Mouse (Mus musculus) adrenal gland, postnatal 4 days (tissue): Measurements from ENCODE around the gene Guca1a. TPM values are rescaled to one million over a fixed set of nuclear protein-coding genes. Genes with fewer than 3 reads are reported as not detected.
A peak's percentile ranks its signal among the peaks of the same experiment; 100 is the strongest.
"Not testable (repeated sequence)": the region's sequence is repeated elsewhere in the genome, so short reads cannot be mapped to it uniquely, and the experiment has no call there.

Experiments
- DNase-seq, 2 experiments: peaks; one replicate each; pipeline ENCODE4 v3.0.0; 2021 to 2022; ENCODE audit warnings: low spot score in 2 of 2, mixed read lengths in 2 of 2
- long read RNA-seq, 2 experiments: library from polyadenylated mRNA; stranded (forward); transcript quantifications; one replicate each; pipeline ENCODE4 v2.0.0; 2021
- total RNA-seq, 2 experiments: library from RNA; stranded (reverse); gene quantifications; 2 replicates each; pipeline ENCODE4 v1.2.3; 2021

The Guca1a gene
- total RNA-seq = 1 to 10 TPM; 1.4 to 1.8 TPM
- long read RNA-seq, experiment 1, partial matches to known transcripts = 4 of 5 reads
- long read RNA-seq, experiment 1, other reads (novel, unspliced or antisense) = 1 of 5 reads
- long read RNA-seq, experiment 2, partial matches to known transcripts = 2 of 2 reads
- long read RNA-seq, experiment 2, other reads (novel, unspliced or antisense) = 0 of 2 reads

DNA sequence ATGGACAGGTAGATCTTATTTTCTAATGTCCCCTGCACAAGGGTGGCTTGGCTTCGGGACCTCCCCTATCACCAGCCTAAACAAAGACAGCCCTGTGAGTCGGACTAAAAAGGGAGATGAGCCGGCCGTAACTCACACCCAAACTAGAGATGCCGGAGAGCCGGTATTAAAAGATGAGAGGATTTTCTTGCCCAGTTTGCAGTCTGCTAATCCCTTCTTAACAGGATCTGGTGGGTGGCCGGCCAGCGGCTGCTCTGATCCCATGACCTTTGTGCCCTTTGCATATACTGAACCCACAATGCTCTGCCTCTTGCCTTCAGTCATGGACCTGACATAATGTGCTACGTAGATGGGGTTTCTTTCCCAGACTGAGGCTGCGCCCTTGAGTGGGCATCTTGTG lies at the start of gene Guca1a:
Gene Guca1a, minus strand, starts transcription at position 134 of the 400 bp plus-strand sequence.
- DNase-seq = no peak

DNA sequence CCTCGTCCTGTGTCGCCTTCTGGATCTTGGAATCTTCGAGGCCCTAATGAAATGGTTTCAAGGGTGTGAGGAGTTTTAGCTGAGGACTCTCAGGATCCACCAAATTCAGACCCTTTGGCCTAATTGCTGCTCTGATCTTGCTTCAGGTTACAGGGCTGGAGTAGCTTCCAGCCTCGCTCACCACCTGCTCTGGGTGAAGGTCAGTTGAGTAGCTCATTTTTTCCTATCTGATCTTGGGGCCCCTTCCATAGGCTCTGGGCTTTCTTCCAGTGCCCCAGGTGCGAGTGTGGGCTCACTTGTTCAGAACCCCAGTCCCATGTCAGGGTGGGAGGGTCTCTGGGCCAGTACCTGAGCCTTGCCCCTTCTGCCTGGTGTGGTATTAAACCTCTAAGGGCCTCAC lies 49.0 kb upstream of the Guca1a start:
- no peak for DNase-seq

GRCm38 (mm10) chr17:47448523-47449372 lies 48.4 kb upstream of the Guca1a start:
- no peak for DNase-seq

DNA sequence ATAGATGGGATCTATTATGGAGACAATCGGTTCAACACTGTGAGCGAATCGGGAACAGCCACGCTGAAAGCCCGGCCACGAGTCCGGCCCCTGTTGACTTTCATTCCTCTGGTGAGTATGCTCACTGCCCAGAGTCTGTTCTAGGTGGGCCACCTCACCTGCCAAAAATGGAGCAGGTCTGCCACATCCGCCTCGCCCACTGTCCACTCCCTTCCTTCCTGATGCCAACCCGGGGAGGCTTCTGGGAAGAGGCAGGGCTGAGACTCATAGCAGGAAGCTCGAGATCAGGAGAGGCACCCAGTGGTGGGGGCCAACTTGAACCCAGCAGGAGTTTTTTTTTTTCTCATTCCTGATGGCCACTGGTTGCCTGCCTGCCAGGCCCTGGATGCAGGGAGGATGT lies 46.2 kb upstream of the Guca1a start:
- DNase-seq = no peak

- no peak for DNase-seq
These were observed 45.6 kb upstream of the Guca1a start for GRCm38 (mm10) chr17:47446025-47446424.

DNA sequence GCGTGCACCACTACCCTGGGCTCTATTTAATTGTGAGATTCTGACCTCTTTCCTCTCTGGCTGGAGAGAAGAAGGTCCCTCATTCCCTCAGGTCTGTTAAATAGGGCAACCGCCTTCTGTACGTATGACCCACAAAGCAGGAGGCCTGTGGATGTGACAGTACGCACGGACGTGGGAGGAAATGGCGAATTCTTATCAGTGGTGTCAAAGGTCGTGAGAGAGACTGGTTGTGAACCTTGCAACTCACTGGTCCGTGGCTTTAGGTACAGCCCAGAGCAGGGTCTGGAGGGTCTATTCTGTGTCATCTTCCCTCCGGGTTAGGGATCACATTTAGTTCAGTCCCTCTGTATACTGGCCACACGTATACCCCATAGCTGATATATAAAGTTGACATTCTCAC lies 45.1 kb upstream of the Guca1a start:
- DNase-seq = no peak

DNA sequence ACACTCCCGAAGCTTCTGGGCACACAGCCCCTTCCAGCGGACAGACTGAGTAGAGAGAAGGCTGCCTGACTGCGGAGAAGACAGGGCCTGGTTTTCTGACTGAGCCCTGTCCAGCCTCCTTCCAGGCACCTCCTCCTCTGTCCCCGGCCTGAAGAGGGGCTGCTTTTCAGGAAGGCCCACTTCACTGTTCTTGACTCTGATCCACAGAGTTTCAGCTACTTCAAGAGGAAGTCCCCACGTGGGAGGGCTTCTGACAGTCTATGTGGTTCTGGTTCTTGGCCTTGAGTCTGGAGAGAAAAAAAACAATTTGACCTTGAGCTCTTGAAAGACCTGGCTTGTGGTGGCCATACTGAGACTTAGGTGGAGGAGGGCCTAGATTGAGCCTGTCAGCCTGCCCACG lies 43.7 kb upstream of the Guca1a start:
- DNase-seq = no peak

- DNase-seq = no peak
These were observed 41.9 kb upstream of the Guca1a start for GRCm38 (mm10) chr17:47442271-47442670.

GRCm38 (mm10) chr17:47441296-47442051 lies 41.1 kb upstream of the Guca1a start:
- no peak for DNase-seq

DNA sequence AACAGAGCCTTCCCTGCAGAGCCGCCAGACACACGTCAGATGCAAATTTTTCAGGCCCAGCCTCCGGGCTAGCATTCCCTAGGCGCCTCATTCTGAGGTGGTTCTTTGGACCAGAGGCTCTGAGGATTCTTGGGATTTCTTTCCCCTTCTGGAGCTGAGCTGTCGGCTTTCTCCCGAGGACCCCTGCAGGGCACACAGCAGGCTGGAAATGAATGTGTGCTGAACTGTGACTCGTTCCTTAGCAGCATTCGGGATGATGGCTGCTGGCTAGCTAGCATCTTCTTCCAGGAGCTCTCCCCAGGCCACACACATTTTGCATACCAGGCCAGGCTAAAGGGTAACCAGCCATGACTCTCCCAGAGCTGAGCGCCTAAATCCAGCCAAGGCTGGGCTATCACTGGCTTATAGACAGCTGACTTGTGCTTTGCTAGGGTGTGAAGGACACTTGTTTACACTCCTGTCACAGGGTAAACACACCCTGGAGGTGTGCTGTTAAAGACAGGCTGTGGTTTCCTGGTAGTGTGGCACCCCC lies 40.0 kb upstream of the Guca1a start:
- DNase-seq = no peak

DNA sequence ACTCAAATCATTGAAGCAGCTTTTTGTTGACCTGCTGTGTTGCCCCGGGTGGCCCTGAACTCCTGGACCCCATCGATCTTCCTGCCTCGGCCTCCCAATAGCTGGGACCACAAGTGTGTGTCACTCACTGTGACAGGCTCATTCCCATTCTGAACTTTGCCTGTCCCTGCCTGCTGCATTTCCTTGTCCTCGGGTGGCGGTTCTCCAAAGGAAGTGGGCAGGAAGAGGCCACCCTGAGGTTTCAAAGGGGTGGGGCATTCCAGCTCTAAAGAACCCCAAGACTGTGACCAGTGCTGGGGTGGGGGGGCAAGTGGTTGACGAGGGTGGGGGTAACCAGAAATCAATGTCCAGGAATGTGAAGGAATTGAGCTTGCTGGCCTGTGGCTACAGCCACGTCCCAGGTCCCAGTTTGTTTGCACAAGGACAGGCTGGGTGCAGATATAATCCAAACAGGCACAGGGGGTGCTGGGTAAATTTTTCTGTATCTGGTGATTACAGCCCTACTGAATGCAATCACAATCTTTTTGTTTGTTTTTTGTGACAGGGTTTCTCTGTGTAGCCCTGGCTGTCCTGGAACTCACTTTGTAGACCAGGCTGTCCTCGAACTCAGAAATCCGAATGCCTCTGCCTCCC lies 39.1 kb upstream of the Guca1a start:
- no peak for DNase-seq

DNA sequence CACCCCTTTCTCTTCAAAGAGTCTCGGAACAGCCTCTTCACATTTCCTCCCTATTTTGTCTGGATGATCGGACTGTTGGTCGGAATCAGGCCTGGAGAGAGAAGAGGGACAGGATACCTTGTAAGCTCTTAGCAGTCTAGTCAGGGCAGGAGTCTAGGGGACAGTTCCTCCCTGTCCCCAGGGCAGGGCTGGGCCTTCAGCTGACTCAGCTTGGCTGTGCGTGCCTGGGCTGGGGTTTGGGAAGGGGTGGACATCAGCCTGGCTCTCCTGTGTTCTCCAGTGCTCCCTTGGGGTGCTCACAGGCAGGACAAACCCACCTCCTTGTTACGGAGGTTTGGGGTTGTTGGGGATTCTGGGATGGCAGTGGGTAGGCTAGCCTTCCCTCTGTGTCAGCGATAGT lies 38.2 kb upstream of the Guca1a start:
- DNase-seq = no peak

DNA sequence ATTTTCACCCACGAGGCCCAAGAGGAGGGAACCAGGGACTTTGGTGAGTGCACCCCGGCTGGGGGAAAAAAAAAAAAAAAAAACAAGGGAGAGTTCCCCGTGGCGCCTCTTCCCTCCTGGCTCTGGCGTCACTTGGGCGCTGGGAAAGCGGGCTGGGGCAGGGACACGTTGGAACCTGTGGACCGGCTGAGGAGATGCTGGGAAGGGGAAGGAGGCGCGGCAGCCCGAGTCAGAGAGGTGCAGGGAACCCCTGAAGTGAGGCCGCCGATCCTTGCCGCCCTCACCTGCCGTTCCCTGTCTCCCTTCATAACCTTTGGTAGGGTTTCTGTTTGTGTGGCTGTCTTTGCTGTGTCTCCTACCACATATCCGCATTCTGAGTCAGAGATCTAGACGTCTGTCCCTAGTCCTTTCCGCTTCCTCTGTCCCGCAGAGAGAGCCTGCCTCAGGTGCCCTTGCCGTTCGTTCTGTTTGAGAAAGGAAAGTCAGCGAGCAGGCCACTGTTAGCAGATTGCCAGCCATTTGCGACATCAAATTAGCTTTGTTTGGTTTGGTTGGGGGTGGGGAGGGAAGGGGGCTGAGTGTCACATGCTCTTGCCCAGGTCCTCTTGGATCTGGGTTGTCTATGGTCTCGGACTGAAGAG lies 36.6 kb upstream of the Guca1a start, which contains the start of gene 1700001C19Rik:
Gene 1700001C19Rik, minus strand, starts transcription at position 470 of the 641 bp plus-strand sequence.
- no peak for DNase-seq

GRCm38 (mm10) chr17:47436156-47436906 lies 35.9 kb upstream of the Guca1a start, which contains the start of gene AI661453:
Gene AI661453 (plus strand): TSS chr17:47436615.
- no peak for DNase-seq

DNA sequence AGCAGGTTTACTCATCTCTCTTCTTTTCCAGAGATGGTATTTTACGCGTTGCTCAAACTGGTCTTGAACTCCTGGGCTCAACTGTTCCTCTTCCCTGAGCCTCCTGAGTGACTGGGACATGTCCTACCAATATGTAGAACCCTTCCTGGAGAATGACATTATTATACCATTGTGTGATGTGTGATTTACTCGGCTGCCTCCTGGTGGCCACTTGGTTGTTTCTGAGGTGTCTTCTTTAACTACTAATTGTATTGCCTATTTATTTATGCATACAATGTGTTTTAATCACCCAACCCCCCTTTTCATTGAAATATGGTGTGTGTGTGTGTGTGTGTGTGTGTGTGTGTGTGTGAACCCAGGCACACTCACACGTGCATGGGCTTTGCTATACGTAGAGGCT lies 30.4 kb upstream of the Guca1a start:
- DNase-seq = no peak

- DNase-seq = peak in 1 of 2 experiments; percentile 16
These were observed 28.5 kb upstream of the Guca1a start for GRCm38 (mm10) chr17:47428831-47429304.

DNA sequence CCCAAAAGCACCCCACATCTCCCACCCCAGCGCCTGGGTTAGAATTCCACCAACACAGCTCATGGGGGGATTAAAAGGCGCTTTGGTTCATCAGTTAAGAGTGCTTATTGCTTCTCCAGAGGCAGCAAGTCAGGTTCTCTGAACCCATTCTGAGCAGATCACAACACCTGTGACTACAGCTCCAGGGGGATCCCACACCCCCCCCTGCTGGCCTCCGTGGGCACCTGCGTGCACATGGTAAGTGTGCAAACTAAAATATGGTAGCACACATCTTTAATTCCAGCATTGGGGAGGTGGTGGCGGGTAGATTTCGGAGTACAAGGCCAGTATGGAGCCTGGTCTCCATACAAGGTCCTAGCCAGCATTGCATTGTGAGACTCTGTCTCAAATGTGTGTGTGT lies 26.9 kb upstream of the Guca1a start:
- DNase-seq = no peak

DNA sequence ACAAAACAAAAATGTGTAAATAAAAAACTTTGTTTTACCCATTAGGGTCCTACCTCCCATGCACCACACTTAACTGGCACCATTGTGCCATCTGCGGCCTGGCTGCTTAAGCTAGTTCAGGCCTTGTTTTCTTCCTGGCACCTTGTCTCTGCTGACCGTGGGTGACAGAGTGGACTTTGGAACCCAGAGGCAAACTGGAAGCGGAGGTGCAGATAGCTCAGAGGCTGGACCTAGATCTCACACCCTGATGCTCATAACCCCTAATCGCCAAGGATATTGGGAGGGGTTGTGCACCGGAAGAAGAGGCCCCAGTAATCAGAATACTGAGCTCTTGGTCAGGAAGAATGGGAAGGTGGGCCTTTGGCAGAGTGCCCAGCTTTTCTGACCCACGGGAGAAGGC lies 23.8 kb upstream of the Guca1a start:
- DNase-seq = no peak

DNA sequence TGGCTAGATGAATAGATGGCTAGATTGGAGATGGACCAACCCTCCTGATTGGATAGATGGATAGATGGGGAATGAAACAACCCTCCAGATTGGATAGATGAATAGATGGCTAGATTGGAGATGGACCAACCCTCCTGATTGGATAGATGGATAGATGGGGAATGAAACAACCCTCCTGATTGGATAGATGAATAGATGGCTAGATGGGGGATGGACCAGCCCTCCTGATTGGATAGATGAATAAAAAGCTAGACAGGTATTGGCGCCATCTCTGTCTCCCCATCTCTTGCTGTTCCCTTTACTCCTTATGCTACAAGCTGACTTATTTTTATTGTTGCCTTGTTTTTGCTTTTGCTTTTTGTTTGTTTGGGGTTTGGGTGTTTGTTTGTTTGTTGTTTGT lies 22.2 kb upstream of the Guca1a start:
- DNase-seq = not testable (repeated sequence)

GRCm38 (mm10) chr17:47421566-47421965 lies 21.2 kb upstream of the Guca1a start:
- no peak for DNase-seq
